ENCODE assay signal across 31 mouse cellular contexts in genomic region chr10:14607597-14607996, GRCm38 (mm10).
"Had no signal": no experiment of that assay in that cellular context is flagged by ENCODE, and none has a peak within 500 bp of the region (broad histone marks: within the 10 kb centered on the region; RNA-seq: fewer than 3 reads in every experiment).

No protein-coding gene starts in this region.

- H3K27ac ChIP-seq: left cerebral cortex, adult 2 months; limb, embryonic 10.5 days; limb, embryonic 12.5 days; limb, embryonic 13.5 days; limb, embryonic 15.5 days; liver, embryonic 12.5 days; liver, embryonic 13.5 days; liver, embryonic 14.5 days; liver, embryonic 15.5 days; lung, embryonic 15.5 days; macrophage; midbrain, embryonic 10.5 days; midbrain, embryonic 12.5 days; midbrain, embryonic 13.5 days; midbrain, embryonic 15.5 days had no signal

- H3K4me2 ChIP-seq: limb, embryonic 12.5 days; limb, embryonic 13.5 days; limb, embryonic 15.5 days; liver, embryonic 11.5 days; liver, embryonic 12.5 days; liver, embryonic 13.5 days; liver, embryonic 15.5 days; lung, embryonic 14.5 days; lung, embryonic 15.5 days; midbrain, embryonic 11.5 days; midbrain, embryonic 12.5 days; midbrain, embryonic 13.5 days; midbrain, embryonic 15.5 days had no signal

- DNase-seq: left cerebral cortex, postnatal 4 days; liver; liver, embryonic 13.5 days; liver, postnatal 0 days; lung, adult 18-20 months; lung, adult 2 months; lung, embryonic 14.5 days; lung, postnatal 10 days; lung, postnatal 14 days; lung, postnatal 36 days; lung, postnatal 4 days; midbrain, embryonic 14.5 days had no signal

- H3K4me3 ChIP-seq: left cerebral cortex, adult 2 months; limb, embryonic 10.5 days; limb, embryonic 12.5 days; limb, embryonic 13.5 days; limb, embryonic 15.5 days; liver, embryonic 12.5 days; liver, embryonic 13.5 days; liver, embryonic 15.5 days; lung, embryonic 15.5 days; megakaryocyte, embryonic 14.5 days; midbrain, embryonic 10.5 days; midbrain, embryonic 12.5 days; midbrain, embryonic 13.5 days; midbrain, embryonic 15.5 days; myocyte had no signal

- H3K4me1 ChIP-seq: limb, embryonic 10.5 days; limb, embryonic 12.5 days; limb, embryonic 13.5 days; limb, embryonic 15.5 days; liver, embryonic 12.5 days; liver, embryonic 13.5 days; liver, embryonic 15.5 days; lung, embryonic 15.5 days; megakaryocyte, embryonic 14.5 days; midbrain, embryonic 10.5 days; midbrain, embryonic 12.5 days; midbrain, embryonic 13.5 days; midbrain, embryonic 15.5 days had no signal

- H3K27me3 ChIP-seq: limb, embryonic 12.5 days; limb, embryonic 13.5 days; limb, embryonic 15.5 days; liver, embryonic 12.5 days; liver, embryonic 13.5 days; liver, embryonic 15.5 days; lung, embryonic 15.5 days; megakaryocyte, embryonic 14.5 days; midbrain, embryonic 12.5 days; midbrain, embryonic 13.5 days; midbrain, embryonic 15.5 days had no signal

- H3K36me3 ChIP-seq: limb, embryonic 10.5 days; limb, embryonic 12.5 days; limb, embryonic 13.5 days; limb, embryonic 15.5 days; liver, embryonic 12.5 days; liver, embryonic 13.5 days; liver, embryonic 15.5 days; lung, embryonic 15.5 days; midbrain, embryonic 10.5 days; midbrain, embryonic 12.5 days; midbrain, embryonic 13.5 days; midbrain, embryonic 15.5 days had no signal

- H3K9ac ChIP-seq: limb, embryonic 12.5 days; limb, embryonic 13.5 days; limb, embryonic 15.5 days; liver, embryonic 12.5 days; liver, embryonic 13.5 days; liver, embryonic 14.5 days; liver, embryonic 15.5 days; liver, postnatal 0 days; lung, embryonic 14.5 days; lung, embryonic 15.5 days; midbrain, embryonic 12.5 days; midbrain, embryonic 13.5 days; midbrain, embryonic 15.5 days had no signal

- ATAC-seq: liver, embryonic 12.5 days; liver, postnatal 0 days; midbrain, embryonic 13.5 days; midbrain, embryonic 15.5 days; midbrain, embryonic 16.5 days had no signal

- H3K9me3 ChIP-seq: limb, embryonic 10.5 days; limb, embryonic 12.5 days; limb, embryonic 13.5 days; limb, embryonic 15.5 days; liver, embryonic 12.5 days; liver, embryonic 13.5 days; liver, embryonic 15.5 days; lung, embryonic 15.5 days; midbrain, embryonic 12.5 days; midbrain, embryonic 13.5 days; midbrain, embryonic 15.5 days had no signal
